Mouse (Mus musculus) lung, postnatal 0 days (tissue): ENCODE data around the gene Tmem38b. TPM values are rescaled to one million over a fixed set of nuclear protein-coding genes. Genes with fewer than 3 reads are reported as not detected.

ENCODE experiments used
- ATAC-seq: fragments of 200-750 bp; cut with Nextera tagmentation; 2 replicates; pipeline ENCODE4 v1.8.0; 2017; ENCODE audit warnings: moderate library complexity
- DNase-seq: peaks from one replicate; pipeline ENCODE4 v3.0.0-alpha.2; 2016; ENCODE audit warnings: low spot score
- H3K27ac ChIP-seq: fragments of 300-500 bp; sonication (generic); 2 replicates; pipeline ENCODE4 v1.5.1; 2014; ENCODE audit warnings: antibody characterized with exemption, mild to moderate bottlenecking, low read length, mixed read lengths
- H3K27me3 ChIP-seq: fragments of 300-500 bp; sonication (generic); replicated peaks from 2 replicates; pipeline ENCODE4 v1.6.1; 2014; ENCODE audit warnings: low read length, mixed read lengths; ENCODE audit not compliant: insufficient read depth
- H3K36me3 ChIP-seq: fragments of 300-500 bp; sonication (generic); 2 replicates; pipeline ENCODE4 v1.6.1; 2014; ENCODE audit warnings: low read length, mixed read lengths; ENCODE audit not compliant: insufficient read depth
- H3K4me1 ChIP-seq: fragments of 300-500 bp; sonication (generic); 2 replicates; pipeline ENCODE4 v1.6.1; 2014; ENCODE audit warnings: antibody characterized with exemption, low read depth, low read length, mixed read lengths; ENCODE audit not compliant: insufficient read depth
- H3K4me2 ChIP-seq: fragments of 300-500 bp; sonication (generic); replicated peaks from 2 replicates; pipeline ENCODE4 v1.6.1; 2014; ENCODE audit warnings: low read depth, mild to moderate bottlenecking, low read length, moderate library complexity, mixed read lengths
- H3K4me3 ChIP-seq: fragments of 300-500 bp; sonication (generic); 2 replicates; pipeline ENCODE4 v1.5.1; 2014; ENCODE audit warnings: low read depth, low read length
- H3K9ac ChIP-seq: fragments of 300-500 bp; sonication (generic); replicated peaks from 2 replicates; pipeline ENCODE4 v1.6.1; 2014; ENCODE audit warnings: low read depth, mild to moderate bottlenecking
- H3K9me3 ChIP-seq: fragments of 300-500 bp; sonication (generic); 2 replicates; pipeline ENCODE4 v1.6.1; 2016; ENCODE audit warnings: low read length, mixed read lengths
- CTCF ChIP-seq: IDR thresholded peaks from 2 replicates; pipeline ENCODE4 v1.5.1; 2016; ENCODE audit warnings: antibody characterized with exemption, mild to moderate bottlenecking
- EP300 ChIP-seq: IDR thresholded peaks from 2 replicates; pipeline ENCODE4 v1.6.1; 2016; ENCODE audit warnings: antibody characterized with exemption, mild to moderate bottlenecking, control low read depth
- WGBS: fragments of 180-500 bp; shearing (Covaris S2); extraction: QIAGEN DNeasy Blood & Tissue Kit; methylation state at CpG from one replicate; pipeline ENCODE4 v1.1.7; 2014; 5-methylcytosine and 5-hydroxymethylcytosine counted together
- polyA plus RNA-seq: library from polyadenylated mRNA; unstranded; fragments of >200 nt; fragmentation: Nextera tagmentation; extraction: Ambion mirVana; gene quantifications from 2 replicates; pipeline ENCODE4 v1.2.1, GENCODE M21; 2015

Tmem38b gene
- polyA plus RNA-seq, 1 experiment from 2014 or later: 20.0 TPM

GRCm38 (mm10) chr4:53826641-53827248 is 900 bp downstream of the Tmem38b start:
- Histone ChIP-seq H3K4me1 (no peaks in the 10 kb centered on the region; the same call in 1 of the 2 replicates), H3K4me2 (peak overlapping the region; percentile 75), H3K4me3 (peak overlapping the region; percentile 86), H3K36me3 (no peaks in the 10 kb centered on the region), H3K9ac (peak overlapping the region; percentile 74), H3K27me3 (no peaks in the 10 kb centered on the region), H3K27ac (peak overlapping the region; percentile 83), H3K9me3 (no peaks in the 10 kb centered on the region)
- ATAC-seq (no peak), DNase-seq (peak; percentile 67)
- TF ChIP-seq CTCF: no peak
- no peak for TF ChIP-seq EP300
- 6% methylated on average over 11 of the region's 11 CpGs for WGBS

GRCm38 (mm10) chr4:53827869-53828268 is 2.0 kb downstream of the Tmem38b start:
- H3K36me3 ChIP-seq: no peaks in the 10 kb centered on the region
- WGBS: 84% methylated on average over 5 of the region's 5 CpGs
- TF ChIP-seq CTCF: peak; percentile 29; the same call in 1 of the 2 replicates
- no peak for TF ChIP-seq EP300
- no peaks in the 10 kb centered on the region; the same call in 1 of the 2 replicates for H3K4me1 ChIP-seq
- no peak for ATAC-seq
- H3K9me3 ChIP-seq: no peaks in the 10 kb centered on the region
- no peak overlapping the region for H3K4me3 ChIP-seq
- no peaks in the 10 kb centered on the region for H3K27me3 ChIP-seq
- H3K27ac ChIP-seq: no peak overlapping the region
- DNase-seq: no peak
- no peak overlapping the region; the same call in 1 of the 2 replicates for H3K4me2 ChIP-seq
- no peak overlapping the region for H3K9ac ChIP-seq

- H3K27me3 ChIP-seq: no peaks in the 10 kb centered on the region
- 57% methylated on average over 3 of the region's 3 CpGs for WGBS
- no peaks in the 10 kb centered on the region; the same call in 1 of the 2 replicates for H3K4me1 ChIP-seq
- H3K9me3 ChIP-seq: no peaks in the 10 kb centered on the region
- TF ChIP-seq CTCF (no peak), EP300 (no peak)
- H3K4me2 ChIP-seq: no peak overlapping the region
- DNase-seq (no peak), ATAC-seq (no peak)
- no peak overlapping the region for H3K27ac ChIP-seq
- no peaks in the 10 kb centered on the region for H3K36me3 ChIP-seq
- no peak overlapping the region for H3K4me3 ChIP-seq
- H3K9ac ChIP-seq: no peak overlapping the region
Measured at GRCm38 (mm10) chr4:53828914-53829313, 3.1 kb downstream of the Tmem38b start.

GRCm38 (mm10) chr4:53830016-53830415 is 4.2 kb downstream of the Tmem38b start:
- Histone ChIP-seq H3K4me2 (no peak overlapping the region), H3K36me3 (no peaks in the 10 kb centered on the region), H3K9me3 (no peaks in the 10 kb centered on the region), H3K4me1 (no peaks in the 10 kb centered on the region; the same call in 1 of the 2 replicates), H3K9ac (no peak overlapping the region), H3K4me3 (no peak overlapping the region), H3K27ac (no peak overlapping the region), H3K27me3 (no peaks in the 10 kb centered on the region)
- DNase-seq: no peak
- TF ChIP-seq EP300 (no peak), CTCF (no peak)
- no peak for ATAC-seq
- 91% methylated on average over 4 of the region's 4 CpGs for WGBS

GRCm38 (mm10) chr4:53830579-53830978 is 4.7 kb downstream of the Tmem38b start:
- no peak overlapping the region for H3K4me3 ChIP-seq
- no peak for ATAC-seq
- no peak for TF ChIP-seq EP300
- TF ChIP-seq CTCF: no peak
- 56% methylated on average over 2 of the region's 2 CpGs for WGBS
- no peak overlapping the region for H3K9ac ChIP-seq
- no peaks in the 10 kb centered on the region for H3K9me3 ChIP-seq
- no peaks in the 10 kb centered on the region for H3K4me1 ChIP-seq
- no peaks in the 10 kb centered on the region for H3K36me3 ChIP-seq
- no peak overlapping the region for H3K27ac ChIP-seq
- DNase-seq: peak; percentile 61
- H3K4me2 ChIP-seq: no peak overlapping the region
- H3K27me3 ChIP-seq: no peaks in the 10 kb centered on the region

- TF ChIP-seq CTCF: no peak
- peak; percentile 46; the same call in 1 of the 2 replicates for TF ChIP-seq EP300
- DNase-seq (peak; percentile 80), ATAC-seq (peak; percentile 91)
- no peaks in the 10 kb centered on the region for H3K36me3 ChIP-seq
- no peak overlapping the region for H3K9ac ChIP-seq
- no peak overlapping the region for H3K4me3 ChIP-seq
- no peaks in the 10 kb centered on the region for H3K9me3 ChIP-seq
- no peaks in the 10 kb centered on the region for H3K4me1 ChIP-seq
- no peak overlapping the region for H3K27ac ChIP-seq
- H3K4me2 ChIP-seq: no peak overlapping the region
- WGBS: 30% methylated on average over 3 of the region's 3 CpGs
- H3K27me3 ChIP-seq: no peaks in the 10 kb centered on the region
Measured at GRCm38 (mm10) chr4:53832321-53832720, 6.5 kb downstream of the Tmem38b start.
